Mouse (Mus musculus) heart, embryonic 12.5 days (tissue): ENCODE data around the gene Sdk2. TPM values are rescaled to one million over a fixed set of nuclear protein-coding genes. Genes with fewer than 3 reads are reported as not detected.
A peak's percentile ranks its signal among the peaks of the same experiment; 100 is the strongest.

ENCODE experiments used
- ATAC-seq: fragments of 200-750 bp; cut with Nextera tagmentation; 2 replicates; pipeline ENCODE4 v1.8.0; 2017; ENCODE audit warnings: moderate TSS enrichment, moderate library complexity; ENCODE audit not compliant: insufficient number of reproducible peaks, low FRiP score
- H3K27ac ChIP-seq: fragments of 300-500 bp; sonication (generic); 2 replicates; pipeline ENCODE4 v1.5.1; 2016; ENCODE audit warnings: mild to moderate bottlenecking, moderate library complexity; ENCODE audit not compliant: poor library complexity, severe bottlenecking
- H3K27me3 ChIP-seq: fragments of 300-500 bp; sonication (generic); replicated peaks from 2 replicates; pipeline ENCODE4 v1.6.1; 2016; ENCODE audit warnings: mild to moderate bottlenecking, moderate library complexity
- H3K36me3 ChIP-seq: fragments of 300-500 bp; sonication (generic); 2 replicates; pipeline ENCODE4 v1.6.1; 2016; ENCODE audit warnings: mild to moderate bottlenecking, moderate library complexity
- H3K4me1 ChIP-seq: fragments of 300-500 bp; sonication (generic); replicated peaks from 2 replicates; pipeline ENCODE4 v1.6.1; 2016; ENCODE audit warnings: mild to moderate bottlenecking
- H3K4me2 ChIP-seq: fragments of 300-500 bp; sonication (generic); 2 replicates; pipeline ENCODE4 v1.6.1; 2016; ENCODE audit warnings: mild to moderate bottlenecking, moderate library complexity
- H3K4me3 ChIP-seq: fragments of 300-500 bp; sonication (generic); 2 replicates; pipeline ENCODE4 v1.5.1; 2016; ENCODE audit warnings: mild to moderate bottlenecking
- H3K9ac ChIP-seq: fragments of 300-500 bp; sonication (generic); 2 replicates; pipeline ENCODE4 v1.6.1; 2016; ENCODE audit warnings: mild to moderate bottlenecking, moderate library complexity
- H3K9me3 ChIP-seq: fragments of 300-500 bp; sonication (generic); replicated peaks from 2 replicates; pipeline ENCODE4 v1.6.1; 2016; ENCODE audit warnings: mild to moderate bottlenecking, moderate library complexity
- WGBS: fragments of 180-500 bp; shearing (Covaris S2); methylation state at CpG from one replicate; pipeline ENCODE4 v1.1.7; 2016; 5-methylcytosine and 5-hydroxymethylcytosine counted together
- polyA plus RNA-seq: library from polyadenylated mRNA; unstranded; fragments of >200 nt; fragmentation: Nextera tagmentation; extraction: Ambion mirVana; gene quantifications from 2 replicates; pipeline ENCODE4 v1.2.1, GENCODE M21; 2016

Sdk2 gene
- polyA plus RNA-seq, 1 experiment from 2014 or later = 4.3 TPM

GRCm38 (mm10) chr11:114046927-114047326, 19.9 kb downstream of the Sdk2 start:
- H3K27ac ChIP-seq = no peak overlapping the region
- H3K4me1 ChIP-seq = peaks cover 61% of the 10 kb centered on the region
- WGBS = 88% methylated on average over 5 of the region's 5 CpGs
- H3K4me3 ChIP-seq = no peak overlapping the region
- no peak overlapping the region for H3K9ac ChIP-seq
- no peak overlapping the region for H3K4me2 ChIP-seq
- no peaks in the 10 kb centered on the region for H3K36me3 ChIP-seq
- peaks cover 3% of the 10 kb centered on the region for H3K9me3 ChIP-seq
- ATAC-seq = no peak
- H3K27me3 ChIP-seq = no peaks in the 10 kb centered on the region

GRCm38 (mm10) chr11:114044373-114044772, 22.5 kb downstream of the Sdk2 start:
- H3K4me3 ChIP-seq = no peak overlapping the region
- H3K27ac ChIP-seq = no peak overlapping the region
- H3K4me1 ChIP-seq = peaks cover 62% of the 10 kb centered on the region
- no peaks in the 10 kb centered on the region for H3K36me3 ChIP-seq
- H3K27me3 ChIP-seq = no peaks in the 10 kb centered on the region
- no peak overlapping the region for H3K9ac ChIP-seq
- ATAC-seq = no peak
- peaks cover 3% of the 10 kb centered on the region for H3K9me3 ChIP-seq
- 66% methylated on average over 4 of the region's 4 CpGs for WGBS
- H3K4me2 ChIP-seq = no peak overlapping the region

- Histone ChIP-seq H3K9ac (no peak overlapping the region), H3K27me3 (no peaks in the 10 kb centered on the region), H3K36me3 (no peaks in the 10 kb centered on the region), H3K4me3 (no peak overlapping the region), H3K4me1 (peaks cover 57% of the 10 kb centered on the region), H3K4me2 (no peak overlapping the region), H3K9me3 (peaks cover 3% of the 10 kb centered on the region), H3K27ac (no peak overlapping the region)
- WGBS = 62% methylated on average over 7 of the region's 7 CpGs
- no peak for ATAC-seq
Measured at GRCm38 (mm10) chr11:114043530-114043929, 23.3 kb downstream of the Sdk2 start.

- Histone ChIP-seq H3K4me1 (peaks cover 56% of the 10 kb centered on the region), H3K27ac (peak overlapping the region; percentile 86), H3K4me3 (no peak overlapping the region), H3K9ac (no peak overlapping the region), H3K9me3 (no peaks in the 10 kb centered on the region), H3K36me3 (no peaks in the 10 kb centered on the region), H3K4me2 (peak overlapping the region; percentile 36), H3K27me3 (no peaks in the 10 kb centered on the region)
- ATAC-seq = peak; percentile 87
- 7% methylated on average over 10 of the region's 10 CpGs for WGBS
Measured at GRCm38 (mm10) chr11:114040391-114041035, 26.3 kb downstream of the Sdk2 start.

GRCm38 (mm10) chr11:114038036-114038435, 28.8 kb downstream of the Sdk2 start:
- no peak overlapping the region for H3K9ac ChIP-seq

GRCm38 (mm10) chr11:114031491-114031890, 35.4 kb downstream of the Sdk2 start:
- no peak overlapping the region for H3K4me3 ChIP-seq
- peaks cover 36% of the 10 kb centered on the region for H3K4me1 ChIP-seq
- no peak for ATAC-seq
- no peak overlapping the region for H3K27ac ChIP-seq
- H3K36me3 ChIP-seq = no peaks in the 10 kb centered on the region
- H3K9me3 ChIP-seq = no peaks in the 10 kb centered on the region
- WGBS = 76% methylated on average over 10 of the region's 10 CpGs
- no peaks in the 10 kb centered on the region for H3K27me3 ChIP-seq
- H3K4me2 ChIP-seq = no peak overlapping the region
- no peak overlapping the region for H3K9ac ChIP-seq

More at GRCm38 (mm10) chr11:114038036-114038435, 28.8 kb downstream of the Sdk2 start:
- no peaks in the 10 kb centered on the region for H3K36me3 ChIP-seq
- no peak overlapping the region for H3K27ac ChIP-seq
- H3K4me3 ChIP-seq = no peak overlapping the region
- no peaks in the 10 kb centered on the region for H3K9me3 ChIP-seq
- WGBS = 53% methylated on average over 8 of the region's 8 CpGs
- no peak overlapping the region for H3K4me2 ChIP-seq
- ATAC-seq = no peak
- H3K27me3 ChIP-seq = no peaks in the 10 kb centered on the region
- H3K4me1 ChIP-seq = peaks cover 42% of the 10 kb centered on the region

GRCm38 (mm10) chr11:114030214-114030613, 36.6 kb downstream of the Sdk2 start:
- Histone ChIP-seq H3K9me3 (no peaks in the 10 kb centered on the region), H3K4me1 (peaks cover 37% of the 10 kb centered on the region), H3K27me3 (no peaks in the 10 kb centered on the region), H3K36me3 (no peaks in the 10 kb centered on the region), H3K27ac (no peak overlapping the region; the same call in 1 of the 2 replicates), H3K9ac (no peak overlapping the region), H3K4me2 (no peak overlapping the region), H3K4me3 (no peak overlapping the region)
- 61% methylated on average over 7 of the region's 7 CpGs for WGBS
- no peak for ATAC-seq

GRCm38 (mm10) chr11:114028512-114028911, 38.3 kb downstream of the Sdk2 start:
- 34% methylated on average over 6 of the region's 6 CpGs for WGBS
- Histone ChIP-seq H3K9ac (peak overlapping the region; percentile 5; the same call in 1 of the 2 replicates), H3K4me3 (no peak overlapping the region), H3K27ac (no peak overlapping the region), H3K9me3 (no peaks in the 10 kb centered on the region), H3K4me1 (peaks cover 54% of the 10 kb centered on the region), H3K36me3 (no peaks in the 10 kb centered on the region), H3K4me2 (no peak overlapping the region), H3K27me3 (no peaks in the 10 kb centered on the region)
- no peak for ATAC-seq

- Histone ChIP-seq H3K9ac (no peak overlapping the region), H3K9me3 (no peaks in the 10 kb centered on the region), H3K27me3 (no peaks in the 10 kb centered on the region), H3K27ac (no peak overlapping the region), H3K36me3 (no peaks in the 10 kb centered on the region), H3K4me3 (no peak overlapping the region), H3K4me2 (no peak overlapping the region), H3K4me1 (peaks cover 54% of the 10 kb centered on the region)
- ATAC-seq = no peak
- WGBS = 43% methylated on average over 6 of the region's 6 CpGs
Measured at GRCm38 (mm10) chr11:114028021-114028420, 38.8 kb downstream of the Sdk2 start.

GRCm38 (mm10) chr11:114025056-114025455, 41.8 kb downstream of the Sdk2 start:
- H3K4me2 ChIP-seq = no peak overlapping the region
- no peak for ATAC-seq
- peaks cover 46% of the 10 kb centered on the region for H3K4me1 ChIP-seq
- no peak overlapping the region for H3K27ac ChIP-seq
- WGBS = 70% methylated on average over 2 of the region's 2 CpGs
- H3K9me3 ChIP-seq = no peaks in the 10 kb centered on the region
- no peak overlapping the region for H3K9ac ChIP-seq
- H3K27me3 ChIP-seq = 0 out of 2 replicates have a peak, but pooled peaks cover 5% of the 10 kb centered on the region
- H3K36me3 ChIP-seq = no peaks in the 10 kb centered on the region
- no peak overlapping the region for H3K4me3 ChIP-seq

GRCm38 (mm10) chr11:114023965-114024364, 42.9 kb downstream of the Sdk2 start:
- 14% methylated on average over 1 of the region's 1 CpGs for WGBS
- H3K9ac ChIP-seq = no peak overlapping the region
- peaks cover 43% of the 10 kb centered on the region for H3K4me1 ChIP-seq
- no peak overlapping the region for H3K27ac ChIP-seq
- no peaks in the 10 kb centered on the region for H3K36me3 ChIP-seq
- H3K9me3 ChIP-seq = no peaks in the 10 kb centered on the region
- 0 out of 2 replicates have a peak, but pooled peaks cover 5% of the 10 kb centered on the region for H3K27me3 ChIP-seq
- no peak for ATAC-seq
- no peak overlapping the region for H3K4me3 ChIP-seq
- no peak overlapping the region for H3K4me2 ChIP-seq

GRCm38 (mm10) chr11:114022166-114022565, 44.7 kb downstream of the Sdk2 start:
- 75% methylated on average over 4 of the region's 4 CpGs for WGBS
- Histone ChIP-seq H3K4me1 (peaks cover 44% of the 10 kb centered on the region), H3K36me3 (no peaks in the 10 kb centered on the region), H3K9ac (no peak overlapping the region), H3K9me3 (no peaks in the 10 kb centered on the region), H3K27ac (no peak overlapping the region), H3K4me3 (no peak overlapping the region), H3K4me2 (no peak overlapping the region), H3K27me3 (peaks cover 5% of the 10 kb centered on the region; the same call in 1 of the 2 replicates)
- no peak for ATAC-seq
